Mouse (Mus musculus) hindbrain, embryonic 15.5 days (tissue): ENCODE measurements around the gene Hdhd5. TPM values are rescaled to one million over a fixed set of nuclear protein-coding genes. Genes with fewer than 3 reads are reported as not detected.

Source experiments
- ATAC-seq: fragments of 200-750 bp; cut with Nextera tagmentation; 2 replicates; pipeline ENCODE4 v1.8.0; 2017; ENCODE audit warnings: low read depth, moderate number of reproducible peaks, moderate TSS enrichment; ENCODE audit not compliant: low FRiP score
- H3K27ac ChIP-seq: fragments of 300-500 bp; sonication (generic); replicated peaks from 2 replicates; pipeline ENCODE4 v1.5.1; 2015; ENCODE audit warnings: mild to moderate bottlenecking, inconsistent platforms
- H3K27me3 ChIP-seq: fragments of 300-500 bp; sonication (generic); 2 replicates; pipeline ENCODE4 v1.6.1; 2015; ENCODE audit warnings: control low read depth, inconsistent platforms
- H3K36me3 ChIP-seq: fragments of 300-500 bp; sonication (generic); 2 replicates; pipeline ENCODE4 v1.6.1; 2015; ENCODE audit warnings: control low read depth, inconsistent platforms
- H3K4me1 ChIP-seq: fragments of 300-500 bp; sonication (generic); replicated peaks from 2 replicates; pipeline ENCODE4 v1.6.1; 2015; ENCODE audit warnings: control low read depth, inconsistent platforms
- H3K4me2 ChIP-seq: fragments of 300-500 bp; sonication (generic); 2 replicates; pipeline ENCODE4 v1.6.1; 2015; ENCODE audit warnings: moderate library complexity, mild to moderate bottlenecking, inconsistent platforms
- H3K4me3 ChIP-seq: fragments of 300-500 bp; sonication (generic); 2 replicates; pipeline ENCODE4 v1.5.1; 2015; ENCODE audit warnings: mild to moderate bottlenecking, inconsistent platforms
- H3K9ac ChIP-seq: fragments of 300-500 bp; sonication (generic); 2 replicates; pipeline ENCODE4 v1.6.1; 2015; ENCODE audit warnings: inconsistent platforms
- H3K9me3 ChIP-seq: fragments of 300-500 bp; sonication (generic); 2 replicates; pipeline ENCODE4 v1.6.1; 2016; ENCODE audit warnings: control low read depth, inconsistent platforms
- WGBS: fragments of 180-500 bp; shearing (Covaris S2); methylation state at CpG from one replicate; pipeline ENCODE4 v1.1.7; 2015; 5-methylcytosine and 5-hydroxymethylcytosine counted together
- polyA plus RNA-seq: library from polyadenylated mRNA; unstranded; fragments of >200 nt; fragmentation: Nextera tagmentation; extraction: Ambion mirVana; gene quantifications from 2 replicates; pipeline ENCODE4 v1.2.1, GENCODE M21; 2015

The Hdhd5 gene
- polyA plus RNA-seq, 1 experiment from 2014 or later, result 15.6 TPM

DNA sequence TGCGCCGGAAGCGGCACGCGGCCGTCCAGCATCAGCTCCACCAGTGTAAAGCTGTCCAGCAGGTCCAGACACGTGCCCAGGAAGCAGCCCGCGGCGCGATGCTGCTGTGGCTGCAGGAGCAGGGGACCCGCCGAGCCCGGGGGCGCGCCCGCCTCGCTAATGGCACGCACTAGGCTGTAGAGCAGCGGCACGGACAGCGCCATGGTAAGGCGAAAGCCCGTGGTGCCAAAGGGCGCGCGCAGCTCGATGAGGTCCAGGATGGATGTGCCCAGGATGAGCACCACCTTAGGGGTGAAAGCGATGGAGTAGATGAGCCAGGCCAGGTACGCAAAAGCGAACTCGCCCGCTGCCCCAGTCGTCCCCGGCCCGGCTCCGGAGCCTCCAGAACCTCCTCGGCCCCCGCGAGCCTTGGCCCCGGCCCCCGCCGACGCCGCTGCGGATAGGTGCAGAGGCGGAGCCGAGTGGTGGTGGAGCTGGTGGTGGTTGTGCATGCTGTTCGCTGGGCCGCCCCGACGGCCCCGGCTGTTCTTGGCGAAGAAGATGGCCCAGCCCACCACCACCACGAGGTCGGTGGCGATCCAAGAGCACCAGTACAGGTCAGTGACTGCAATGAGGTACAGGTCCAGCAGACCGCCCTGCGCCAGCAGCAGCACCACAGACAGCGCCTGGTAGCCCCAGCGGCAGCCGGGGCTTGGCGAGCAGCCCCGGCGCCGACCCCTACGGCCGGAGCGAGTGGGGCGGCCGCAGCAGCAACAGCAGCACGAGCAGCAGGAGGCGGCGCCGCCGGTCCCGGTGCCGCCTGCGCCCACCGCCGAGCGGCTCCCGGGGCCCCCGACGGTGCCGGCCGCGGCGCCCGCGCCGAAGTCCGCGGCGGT is 38.4 kb downstream of the Hdhd5 start:
- H3K27ac ChIP-seq, result peak overlapping the region; percentile 97
- peak overlapping the region; percentile 90 for H3K4me3 ChIP-seq
- no peaks in the 10 kb centered on the region for H3K36me3 ChIP-seq
- H3K4me1 ChIP-seq, result peaks cover 62% of the 10 kb centered on the region
- H3K9ac ChIP-seq, result peak overlapping the region; percentile 87
- no peaks in the 10 kb centered on the region for H3K27me3 ChIP-seq
- under 1% methylated on average over 82 of the region's 95 CpGs for WGBS
- H3K9me3 ChIP-seq, result no peaks in the 10 kb centered on the region
- ATAC-seq, result peak; percentile 23
- H3K4me2 ChIP-seq, result peak overlapping the region; percentile 80

DNA sequence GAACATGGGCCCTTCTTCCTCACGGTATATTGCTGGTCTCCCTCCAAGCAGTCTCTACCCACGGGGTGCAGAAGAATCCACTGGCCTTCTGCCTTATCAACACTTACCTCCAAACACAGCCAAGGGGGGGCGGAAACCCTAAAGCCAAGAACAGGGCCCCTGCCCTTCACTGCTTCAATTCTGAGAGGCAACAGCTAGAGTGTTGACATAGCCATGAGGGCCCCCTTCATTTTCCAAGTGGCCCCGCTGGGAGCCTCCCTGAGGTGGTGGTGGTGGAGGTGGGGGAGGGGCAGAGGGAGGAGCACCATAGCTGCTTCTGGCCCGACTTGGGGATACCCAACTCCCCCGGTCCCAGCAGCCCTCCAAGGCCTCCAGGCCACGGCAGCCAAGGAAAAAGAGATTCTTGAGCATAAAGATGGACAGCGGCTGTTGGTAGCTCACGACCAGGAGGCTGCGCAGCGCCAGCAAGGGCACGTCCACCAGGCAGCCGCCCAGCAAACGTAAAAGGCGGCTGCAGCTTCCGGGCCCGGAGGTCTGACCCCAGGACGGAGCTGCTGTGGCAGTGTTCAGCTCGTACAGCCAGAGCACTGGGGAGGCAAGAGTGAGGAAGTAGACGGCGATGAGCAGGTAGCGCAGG is 39.1 kb downstream of the Hdhd5 start:
- Histone ChIP-seq H3K27me3 (no peaks in the 10 kb centered on the region), H3K36me3 (no peaks in the 10 kb centered on the region), H3K4me1 (peaks cover 62% of the 10 kb centered on the region), H3K27ac (peak overlapping the region; percentile 97; the same call in 1 of the 2 replicates), H3K9ac (peak overlapping the region; percentile 87), H3K4me2 (peak overlapping the region; percentile 80), H3K9me3 (no peaks in the 10 kb centered on the region), H3K4me3 (peak overlapping the region; percentile 90)
- WGBS, result 10% methylated on average over 22 of the region's 22 CpGs
- ATAC-seq, result no peak

DNA sequence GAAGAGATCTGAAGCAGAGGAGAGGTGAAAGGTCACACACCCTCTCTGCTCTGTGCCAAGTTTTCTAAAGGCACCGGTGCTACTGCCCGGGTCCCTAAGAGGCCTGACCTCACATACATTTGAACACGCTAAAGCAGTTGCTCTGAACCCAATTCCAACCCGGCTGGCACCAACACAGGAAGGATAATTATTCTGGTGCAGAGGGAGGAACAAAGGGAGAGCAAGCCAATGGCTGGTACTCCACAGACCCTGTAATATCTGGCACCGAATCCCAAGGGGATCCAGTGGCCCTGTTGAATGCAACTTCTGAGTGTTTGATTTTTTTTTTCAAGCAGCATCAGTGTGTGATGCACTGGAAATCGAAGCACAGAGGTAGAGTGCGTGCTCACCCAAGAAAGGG is 40.1 kb downstream of the Hdhd5 start:
- Histone ChIP-seq H3K27ac (no peak overlapping the region), H3K4me1 (peaks cover 54% of the 10 kb centered on the region), H3K4me3 (peak overlapping the region; percentile 90), H3K36me3 (no peaks in the 10 kb centered on the region), H3K27me3 (no peaks in the 10 kb centered on the region), H3K9me3 (no peaks in the 10 kb centered on the region), H3K9ac (no peak overlapping the region), H3K4me2 (peak overlapping the region; percentile 80)
- ATAC-seq, result no peak
- WGBS, result 31% methylated on average over 7 of the region's 7 CpGs

DNA sequence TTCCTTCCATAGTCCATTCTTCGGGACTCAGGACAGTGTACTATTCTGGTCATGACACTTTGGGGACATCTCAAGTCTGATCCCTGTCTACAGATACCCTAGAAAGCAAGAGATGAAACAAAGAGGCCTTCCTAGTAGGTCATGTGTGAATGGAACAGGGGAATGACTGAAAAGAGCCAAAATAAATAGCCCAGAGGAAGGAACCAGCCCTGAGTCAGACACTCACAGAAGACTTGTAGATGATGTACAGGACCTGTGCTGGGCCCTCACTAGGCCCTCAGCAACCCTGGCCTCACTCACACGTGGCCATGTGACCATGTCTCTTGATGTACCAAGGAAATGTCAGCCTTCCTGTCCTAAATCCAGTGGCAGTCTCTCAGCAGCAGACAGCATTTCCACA is 41.7 kb downstream of the Hdhd5 start:
- no peaks in the 10 kb centered on the region for H3K36me3 ChIP-seq
- peaks cover 46% of the 10 kb centered on the region for H3K4me1 ChIP-seq
- ATAC-seq, result no peak
- peak overlapping the region; percentile 80 for H3K4me2 ChIP-seq
- no peaks in the 10 kb centered on the region for H3K9me3 ChIP-seq
- no peak overlapping the region for H3K4me3 ChIP-seq
- H3K9ac ChIP-seq, result no peak overlapping the region
- no peak overlapping the region for H3K27ac ChIP-seq
- WGBS, result 61% methylated on average over 2 of the region's 2 CpGs
- no peaks in the 10 kb centered on the region for H3K27me3 ChIP-seq

DNA sequence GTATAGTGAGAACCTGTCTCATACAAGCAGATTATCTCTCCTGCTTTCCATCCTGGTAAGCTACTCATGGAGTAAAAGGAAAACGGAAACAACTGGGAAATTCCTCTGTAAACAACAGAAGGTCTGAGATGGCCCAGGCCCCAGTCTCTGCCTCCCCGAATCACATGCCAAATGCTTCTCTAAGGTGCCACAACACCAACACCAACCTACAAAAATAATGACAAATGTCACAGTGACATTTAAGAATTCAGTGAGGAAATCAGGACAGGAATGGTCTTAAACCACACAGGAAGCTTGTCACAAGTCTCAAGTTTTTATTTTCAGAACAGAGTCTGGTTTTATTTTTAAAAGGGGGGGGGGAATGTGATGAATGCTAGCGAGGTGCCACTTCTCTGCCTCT is 42.5 kb downstream of the Hdhd5 start:
- no peak overlapping the region for H3K27ac ChIP-seq
- no peaks in the 10 kb centered on the region for H3K36me3 ChIP-seq
- H3K4me2 ChIP-seq, result no peak overlapping the region
- H3K9ac ChIP-seq, result no peak overlapping the region
- H3K9me3 ChIP-seq, result no peaks in the 10 kb centered on the region
- H3K4me1 ChIP-seq, result peaks cover 38% of the 10 kb centered on the region
- no peak overlapping the region for H3K4me3 ChIP-seq
- WGBS, result 79% methylated on average over 3 of the region's 3 CpGs
- H3K27me3 ChIP-seq, result no peaks in the 10 kb centered on the region
- ATAC-seq, result no peak

DNA sequence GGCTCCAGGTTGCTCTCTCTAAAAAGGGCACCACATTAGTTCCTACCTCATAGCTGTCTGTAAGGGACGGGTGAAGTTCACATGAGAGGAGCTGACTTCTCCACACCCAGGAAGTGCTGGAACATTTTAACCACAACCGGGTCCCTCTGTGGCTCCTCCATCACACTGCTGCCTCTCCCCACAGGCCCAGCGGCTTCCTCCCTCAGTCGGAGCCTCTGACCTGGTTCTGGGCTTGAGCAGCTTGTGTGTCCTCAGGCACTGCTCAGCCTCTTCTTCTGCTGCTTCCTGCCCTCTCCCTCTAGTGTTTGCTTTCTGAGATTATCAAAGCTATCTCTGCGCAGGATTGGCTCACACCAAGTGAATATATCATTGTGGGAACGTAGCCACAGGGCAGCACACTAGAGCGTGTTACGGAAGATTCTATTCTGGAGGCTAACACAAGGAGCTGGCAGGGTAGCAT is 45.0 kb downstream of the Hdhd5 start:
- 57% methylated on average over 8 of the region's 8 CpGs for WGBS
- no peaks in the 10 kb centered on the region for H3K27me3 ChIP-seq
- ATAC-seq, result no peak

DNA sequence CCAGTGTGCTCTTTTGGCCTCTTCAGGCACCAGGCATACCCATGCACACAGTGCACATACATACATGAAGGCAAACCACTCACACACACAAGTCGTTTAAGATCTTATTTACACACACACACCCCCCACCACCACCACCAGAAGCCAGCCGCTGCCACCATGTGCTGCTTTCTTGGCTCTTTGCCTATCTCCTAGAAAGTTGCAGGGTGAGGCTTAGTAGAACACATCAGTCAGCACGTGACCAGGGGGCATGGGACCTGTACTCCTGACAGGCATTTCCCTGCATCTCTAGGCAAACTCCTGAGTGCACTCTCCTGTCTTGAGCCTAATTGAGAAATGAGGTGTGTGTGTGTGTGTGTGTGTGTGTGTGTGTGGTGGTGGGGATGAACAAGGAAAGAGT is 46.1 kb downstream of the Hdhd5 start:
- no peak overlapping the region for H3K4me2 ChIP-seq
- H3K4me3 ChIP-seq, result no peak overlapping the region
- H3K36me3 ChIP-seq, result no peaks in the 10 kb centered on the region
- no peak for ATAC-seq
- 77% methylated on average over 3 of the region's 3 CpGs for WGBS
- no peaks in the 10 kb centered on the region for H3K9me3 ChIP-seq
- H3K27ac ChIP-seq, result no peak overlapping the region
- H3K9ac ChIP-seq, result no peak overlapping the region
- peaks cover 9% of the 10 kb centered on the region for H3K4me1 ChIP-seq
- no peaks in the 10 kb centered on the region for H3K27me3 ChIP-seq

More for the DNA sequence above, 45.0 kb downstream of the Hdhd5 start:
- Histone ChIP-seq H3K4me2 (no peak overlapping the region), H3K27ac (no peak overlapping the region), H3K9ac (no peak overlapping the region), H3K4me3 (no peak overlapping the region), H3K36me3 (no peaks in the 10 kb centered on the region), H3K4me1 (peaks cover 18% of the 10 kb centered on the region), H3K9me3 (no peaks in the 10 kb centered on the region)

DNA sequence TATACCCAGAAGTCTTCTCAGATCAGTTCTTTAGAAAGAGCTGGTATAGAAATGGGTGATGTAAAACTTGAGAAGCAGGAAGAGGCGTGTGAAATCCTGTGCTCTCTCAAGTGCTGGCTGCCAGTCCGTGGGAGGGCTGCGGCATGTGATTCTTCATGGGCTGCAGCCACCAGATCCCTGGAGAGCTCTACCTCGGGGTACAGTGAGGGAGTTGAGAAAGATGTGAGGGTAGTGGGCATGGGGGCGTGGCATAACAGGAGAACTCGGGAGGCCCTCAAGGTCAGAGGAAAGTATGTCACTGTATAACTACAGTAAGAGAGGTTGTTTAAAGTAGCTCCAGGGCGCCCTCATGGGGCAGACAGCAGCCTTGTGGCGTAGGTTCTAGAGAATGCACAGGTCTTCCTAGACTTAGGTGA is 47.9 kb downstream of the Hdhd5 start:
- WGBS, result 36% methylated on average over 8 of the region's 8 CpGs
- no peaks in the 10 kb centered on the region for H3K4me1 ChIP-seq
- no peak overlapping the region for H3K9ac ChIP-seq
- no peaks in the 10 kb centered on the region for H3K9me3 ChIP-seq
- H3K36me3 ChIP-seq, result no peaks in the 10 kb centered on the region; the same call in 1 of the 2 replicates
- no peak overlapping the region for H3K27ac ChIP-seq
- H3K4me2 ChIP-seq, result no peak overlapping the region
- no peak overlapping the region for H3K4me3 ChIP-seq
- no peaks in the 10 kb centered on the region for H3K27me3 ChIP-seq
- no peak for ATAC-seq

DNA sequence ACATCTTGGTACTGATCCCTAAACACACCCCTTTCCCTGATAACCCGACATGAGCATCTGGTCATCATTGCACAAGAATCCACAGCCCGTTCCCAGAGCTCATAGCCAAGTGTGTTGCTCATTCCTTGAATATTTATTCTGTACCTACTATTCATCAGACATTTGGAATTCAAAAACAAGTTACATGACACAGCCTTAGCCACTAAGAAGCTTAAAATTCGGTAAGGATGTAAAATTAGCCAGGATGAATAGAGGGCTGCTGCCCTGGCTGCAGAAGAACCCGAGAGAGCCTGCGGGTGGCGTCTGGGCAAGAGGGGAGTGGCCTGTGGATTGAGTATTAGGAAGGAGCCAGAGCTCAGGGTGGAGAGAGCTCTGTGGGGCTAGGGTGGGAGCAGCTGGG is 48.4 kb downstream of the Hdhd5 start:
- Histone ChIP-seq H3K27me3 (no peaks in the 10 kb centered on the region), H3K27ac (no peak overlapping the region), H3K9me3 (no peaks in the 10 kb centered on the region), H3K4me2 (no peak overlapping the region), H3K4me1 (no peaks in the 10 kb centered on the region), H3K36me3 (no peaks in the 10 kb centered on the region; the same call in 1 of the 2 replicates), H3K9ac (no peak overlapping the region), H3K4me3 (no peak overlapping the region)
- 43% methylated on average over 6 of the region's 6 CpGs for WGBS
- ATAC-seq, result no peak

DNA sequence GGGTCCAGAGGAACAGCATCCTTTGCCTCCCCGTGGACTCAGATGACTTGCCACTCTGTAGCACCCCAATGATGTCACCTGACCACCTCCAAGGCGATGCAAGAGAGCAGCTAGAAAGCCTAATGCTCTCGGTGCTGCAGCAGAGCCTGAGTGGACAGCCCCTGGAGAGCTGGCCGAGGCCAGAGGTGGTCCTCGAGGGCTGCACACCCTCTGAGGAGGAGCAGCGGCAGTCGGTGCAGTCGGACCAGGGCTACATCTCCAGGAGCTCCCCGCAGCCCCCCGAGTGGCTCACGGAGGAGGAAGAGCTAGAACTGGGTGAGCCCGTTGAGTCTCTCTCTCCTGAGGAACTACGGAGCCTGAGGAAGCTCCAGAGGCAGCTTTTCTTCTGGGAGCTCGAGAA is 49.1 kb downstream of the Hdhd5 start:
- H3K36me3 ChIP-seq, result no peaks in the 10 kb centered on the region; the same call in 1 of the 2 replicates
- no peaks in the 10 kb centered on the region for H3K27me3 ChIP-seq
- no peaks in the 10 kb centered on the region for H3K9me3 ChIP-seq
- WGBS, result 93% methylated on average over 14 of the region's 14 CpGs
- no peak overlapping the region for H3K4me2 ChIP-seq
- ATAC-seq, result no peak
- H3K4me3 ChIP-seq, result no peak overlapping the region
- H3K9ac ChIP-seq, result no peak overlapping the region
- H3K4me1 ChIP-seq, result no peaks in the 10 kb centered on the region
- H3K27ac ChIP-seq, result no peak overlapping the region

DNA sequence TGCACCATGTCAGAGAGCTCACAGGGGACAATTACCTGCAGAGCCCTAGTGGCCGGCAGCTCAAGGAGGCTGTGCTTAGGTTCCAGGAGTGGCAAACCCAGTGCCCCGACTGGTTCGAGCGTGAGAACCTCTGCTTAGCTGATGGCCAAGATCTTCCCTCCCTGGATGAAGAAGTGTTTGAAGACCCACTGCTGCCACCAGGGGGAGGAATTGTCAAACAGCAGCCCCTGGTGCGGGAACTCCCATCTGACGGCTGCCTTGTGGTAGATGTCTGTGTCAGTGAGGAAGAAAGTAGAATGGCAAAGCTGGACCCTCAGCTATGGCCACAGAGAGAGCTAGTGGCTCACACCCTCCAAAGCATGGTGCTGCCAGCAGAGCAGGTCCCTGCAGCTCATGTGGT is 49.6 kb downstream of the Hdhd5 start:
- WGBS, result 94% methylated on average over 6 of the region's 6 CpGs

DNA sequence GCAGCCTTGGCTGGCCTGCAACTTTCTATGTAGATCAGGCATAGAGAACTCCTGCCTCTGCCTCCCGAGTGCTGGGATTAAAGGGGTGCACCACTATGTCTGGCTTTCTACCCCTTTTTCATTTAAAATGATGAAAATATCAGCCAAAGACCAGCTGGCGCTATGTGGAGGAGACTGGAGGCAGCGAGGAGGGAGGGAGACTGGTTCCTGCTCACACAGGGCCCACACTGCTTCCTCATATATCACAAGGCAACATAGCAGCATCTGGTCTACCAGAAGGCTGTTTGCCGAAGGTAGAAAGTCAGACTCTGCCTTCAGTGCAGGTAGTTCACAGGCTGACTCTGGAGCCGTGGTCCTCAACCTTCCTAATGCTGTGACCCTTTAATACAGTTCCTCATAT is 50.8 kb downstream of the Hdhd5 start:
- H3K4me2 ChIP-seq, result no peak overlapping the region
- H3K9me3 ChIP-seq, result no peaks in the 10 kb centered on the region
- no peak for ATAC-seq
- 96% methylated on average over 5 of the region's 5 CpGs for WGBS
- H3K4me1 ChIP-seq, result no peaks in the 10 kb centered on the region
- H3K36me3 ChIP-seq, result no peaks in the 10 kb centered on the region; the same call in 1 of the 2 replicates
- no peak overlapping the region for H3K27ac ChIP-seq
- H3K27me3 ChIP-seq, result no peaks in the 10 kb centered on the region
- H3K4me3 ChIP-seq, result no peak overlapping the region
- no peak overlapping the region for H3K9ac ChIP-seq

More for the DNA sequence above, 49.6 kb downstream of the Hdhd5 start:
- H3K4me2 ChIP-seq, result no peak overlapping the region
- H3K9me3 ChIP-seq, result no peaks in the 10 kb centered on the region
- no peaks in the 10 kb centered on the region for H3K27me3 ChIP-seq
- no peaks in the 10 kb centered on the region for H3K4me1 ChIP-seq
- no peak for ATAC-seq
- H3K4me3 ChIP-seq, result no peak overlapping the region
- H3K27ac ChIP-seq, result no peak overlapping the region
- no peak overlapping the region for H3K9ac ChIP-seq
- H3K36me3 ChIP-seq, result no peaks in the 10 kb centered on the region; the same call in 1 of the 2 replicates
